Mouse (Mus musculus) limb, embryonic 14.5 days (tissue): ENCODE results near the gene Cmya5. TPM values are rescaled to one million over a fixed set of nuclear protein-coding genes. Genes with fewer than 3 reads are reported as not detected.
A peak's percentile ranks its signal among the peaks of the same experiment; 100 is the strongest.
"Not testable (repeated sequence)": the region's sequence is repeated elsewhere in the genome, so short reads cannot be mapped to it uniquely, and the experiment has no call there.

Experiments
- ATAC-seq: fragments of 200-750 bp; cut with Nextera tagmentation; 2 replicates; pipeline ENCODE4 v1.8.0; 2017; ENCODE audit warnings: low read depth, moderate number of reproducible peaks, moderate TSS enrichment; ENCODE audit not compliant: low FRiP score
- DNase-seq: peaks from one replicate; pipeline ENCODE4 v3.0.0-alpha.2; 2015; ENCODE audit warnings: low spot score
- H3K27ac ChIP-seq: fragments of 300-500 bp; sonication (generic); replicated peaks from 2 replicates; pipeline ENCODE4 v1.5.1; 2014; ENCODE audit warnings: low read depth, mild to moderate bottlenecking, low read length, moderate library complexity, mixed read lengths
- H3K27me3 ChIP-seq: fragments of 300-500 bp; sonication (generic); 2 replicates; pipeline ENCODE4 v1.6.1; 2014; ENCODE audit warnings: low read length, mixed read lengths; ENCODE audit not compliant: control insufficient read depth, insufficient read depth
- H3K36me3 ChIP-seq: fragments of 300-500 bp; sonication (generic); 2 replicates; pipeline ENCODE4 v1.6.1; 2014; ENCODE audit warnings: mild to moderate bottlenecking, low read length, moderate library complexity, mixed read lengths; ENCODE audit not compliant: control insufficient read depth, insufficient read depth
- H3K4me1 ChIP-seq: fragments of 300-500 bp; sonication (generic); 2 replicates; pipeline ENCODE4 v1.6.1; 2014; ENCODE audit warnings: antibody characterized with exemption, low read length, mixed read lengths; ENCODE audit not compliant: control insufficient read depth, insufficient read depth
- H3K4me2 ChIP-seq: fragments of 300-500 bp; sonication (generic); replicated peaks from 2 replicates; pipeline ENCODE4 v1.6.1; 2014; ENCODE audit warnings: low read depth, mild to moderate bottlenecking, low read length, moderate library complexity; ENCODE audit not compliant: severe bottlenecking
- H3K4me3 ChIP-seq: fragments of 300-500 bp; sonication (generic); replicated peaks from 2 replicates; pipeline ENCODE4 v1.5.1; 2014; ENCODE audit warnings: low read length
- H3K9ac ChIP-seq: fragments of 300-500 bp; sonication (generic); 2 replicates; pipeline ENCODE4 v1.6.1; 2014; ENCODE audit warnings: mild to moderate bottlenecking, low read depth, low read length, moderate library complexity; ENCODE audit not compliant: severe bottlenecking
- H3K9me3 ChIP-seq: fragments of 300-500 bp; sonication (generic); 2 replicates; pipeline ENCODE4 v1.6.1; 2016; ENCODE audit warnings: low read length; ENCODE audit not compliant: control insufficient read depth
- POLR2A ChIP-seq: fragments of 200-500 bp; IDR thresholded peaks from 2 replicates; pipeline ENCODE4 v1.8.0; 2012; ENCODE audit warnings: inconsistent platforms, mild to moderate bottlenecking, moderate library complexity, borderline replicate concordance; ENCODE audit not compliant: insufficient read depth, insufficient read length; ENCODE audit errors: extremely low read depth
- WGBS: fragments of 180-500 bp; shearing (Covaris S2); extraction: QIAGEN DNeasy Blood & Tissue Kit; methylation state at CpG from one replicate; pipeline ENCODE4 v1.1.7; 2014; 5-methylcytosine and 5-hydroxymethylcytosine counted together
- polyA plus RNA-seq, 2 experiments: library from polyadenylated mRNA; depleted of rRNA in 1 of 2; stranded (reverse) in 1 of 2; unstranded in 1 of 2; fragments of >200 nt; fragmentation: Nextera tagmentation in 1 of 2; extraction: Ambion mirVana in 1 of 2; gene quantifications; 2 replicates each; pipeline versions ENCODE4 v1.2.1 to v1.2.3; 2012 to 2014

Cmya5 gene
- polyA plus RNA-seq, 2 experiments = 0.73 to 0.78 TPM

- no peaks in the 10 kb centered on the region for H3K27me3 ChIP-seq
- TF ChIP-seq POLR2A = no peak
- H3K9me3 ChIP-seq = no peaks in the 10 kb centered on the region
- no peaks in the 10 kb centered on the region for H3K4me1 ChIP-seq
- DNase-seq (no peak), ATAC-seq (no peak)
- no peak overlapping the region for H3K4me2 ChIP-seq
- no peak overlapping the region for H3K4me3 ChIP-seq
- H3K27ac ChIP-seq = no peak overlapping the region
- 76% methylated on average over 5 of the region's 5 CpGs for WGBS
- no peak overlapping the region for H3K9ac ChIP-seq
- no peaks in the 10 kb centered on the region for H3K36me3 ChIP-seq
Observed at GRCm38 (mm10) chr13:93089481-93089880, 55.0 kb downstream of the Cmya5 start.

GRCm38 (mm10) chr13:93085711-93086110, 58.8 kb downstream of the Cmya5 start:
- Histone ChIP-seq H3K9me3 (no peaks in the 10 kb centered on the region), H3K27me3 (no peaks in the 10 kb centered on the region), H3K4me3 (no peak overlapping the region), H3K36me3 (no peaks in the 10 kb centered on the region), H3K9ac (no peak overlapping the region), H3K4me1 (no peaks in the 10 kb centered on the region), H3K27ac (no peak overlapping the region), H3K4me2 (no peak overlapping the region)
- DNase-seq = no peak
- WGBS = 87% methylated on average over 4 of the region's 4 CpGs
- ATAC-seq = no peak
- no peak for TF ChIP-seq POLR2A

GRCm38 (mm10) chr13:93082324-93082723, 62.2 kb downstream of the Cmya5 start:
- DNase-seq, H3K27ac ChIP-seq, ATAC-seq, H3K9ac ChIP-seq, H3K4me1 ChIP-seq, H3K36me3 ChIP-seq, H3K27me3 ChIP-seq, H3K4me2 ChIP-seq, H3K9me3 ChIP-seq, H3K4me3 ChIP-seq: not testable (repeated sequence)
- 43% methylated on average over 1 of the region's 1 CpGs for WGBS

- Histone ChIP-seq H3K9ac (no peak overlapping the region), H3K4me2 (no peak overlapping the region), H3K27ac (no peak overlapping the region), H3K4me1 (no peaks in the 10 kb centered on the region), H3K27me3 (no peaks in the 10 kb centered on the region), H3K4me3 (no peak overlapping the region), H3K9me3 (peaks cover 8% of the 10 kb centered on the region; the same call in 1 of the 2 replicates), H3K36me3 (no peaks in the 10 kb centered on the region)
- 86% methylated on average over 2 of the region's 2 CpGs for WGBS
- ATAC-seq = no peak
- no peak for DNase-seq
- TF ChIP-seq POLR2A = no peak
Observed at GRCm38 (mm10) chr13:93080859-93081258, 63.7 kb downstream of the Cmya5 start.

GRCm38 (mm10) chr13:93074147-93074641, 70.3 kb downstream of the Cmya5 start:
- Histone ChIP-seq H3K27ac (no peak overlapping the region), H3K27me3 (no peaks in the 10 kb centered on the region), H3K4me3 (peak overlapping the region; percentile 16; the same call in 1 of the 2 replicates), H3K9me3 (peaks cover 8% of the 10 kb centered on the region; the same call in 1 of the 2 replicates), H3K4me1 (peaks cover 15% of the 10 kb centered on the region; the same call in 1 of the 2 replicates), H3K9ac (peak overlapping the region; percentile 34; the same call in 1 of the 2 replicates), H3K4me2 (peak overlapping the region; percentile 36), H3K36me3 (no peaks in the 10 kb centered on the region)
- no peak for TF ChIP-seq POLR2A
- ATAC-seq (no peak), DNase-seq (no peak)
- WGBS = 28% methylated on average over 17 of the region's 17 CpGs
